Mouse (Mus musculus) adrenal gland, adult (tissue): Measurements from ENCODE around the gene Lexm.

Experiments used
- DNase-seq, 2 experiments: peaks; one replicate each; pipeline ENCODE4 v3.0.0; 2022 to 2023; ENCODE audit warnings: low spot score in 1 of 2; ENCODE audit not compliant: inconsistent age in 2 of 2

Gene Lexm

DNA sequence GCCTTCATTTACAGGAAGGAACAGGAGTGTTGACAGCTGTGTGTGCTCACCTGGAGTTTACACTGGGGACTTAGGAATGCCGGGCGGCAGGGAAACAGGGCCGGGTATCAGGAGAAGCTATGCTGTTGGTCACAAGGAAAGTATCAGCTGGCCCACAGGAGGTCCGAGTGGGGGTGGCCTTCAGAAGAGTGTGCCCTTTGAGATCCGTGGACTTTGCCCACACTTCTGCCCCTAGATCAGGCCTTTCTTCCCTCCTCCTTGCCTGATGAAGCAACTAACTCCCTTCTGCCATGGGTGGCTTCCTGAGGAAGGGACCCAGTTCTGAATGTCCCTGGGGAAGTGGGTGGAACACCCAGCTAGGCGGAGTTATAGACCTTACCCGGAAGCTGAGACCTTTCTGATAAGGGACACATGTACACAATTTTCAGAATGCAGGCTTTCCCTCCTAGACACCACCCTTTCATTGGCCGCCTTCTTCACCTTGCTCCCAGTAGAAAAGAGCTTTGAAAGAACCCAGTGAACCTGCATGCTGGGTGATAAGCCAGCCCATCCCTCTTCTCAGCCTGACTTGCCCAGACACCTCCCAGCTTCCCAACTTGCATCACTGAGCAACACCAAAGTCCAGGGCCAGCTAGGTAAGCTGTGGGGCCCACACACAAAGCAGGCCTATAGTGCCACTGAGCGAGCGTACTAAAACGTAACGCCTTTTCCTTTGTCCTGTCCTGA is 34.5 kb downstream of the Lexm start:
- no peak for DNase-seq

GRCm38 (mm10) chr4:106581865-106582204 is 35.2 kb downstream of the Lexm start:
- no peak for DNase-seq

- DNase-seq = no peak
Observed at GRCm38 (mm10) chr4:106581176-106581864, 35.7 kb downstream of the Lexm start.

GRCm38 (mm10) chr4:106577511-106577910 is 39.5 kb downstream of the Lexm start:
- DNase-seq = no peak

DNA sequence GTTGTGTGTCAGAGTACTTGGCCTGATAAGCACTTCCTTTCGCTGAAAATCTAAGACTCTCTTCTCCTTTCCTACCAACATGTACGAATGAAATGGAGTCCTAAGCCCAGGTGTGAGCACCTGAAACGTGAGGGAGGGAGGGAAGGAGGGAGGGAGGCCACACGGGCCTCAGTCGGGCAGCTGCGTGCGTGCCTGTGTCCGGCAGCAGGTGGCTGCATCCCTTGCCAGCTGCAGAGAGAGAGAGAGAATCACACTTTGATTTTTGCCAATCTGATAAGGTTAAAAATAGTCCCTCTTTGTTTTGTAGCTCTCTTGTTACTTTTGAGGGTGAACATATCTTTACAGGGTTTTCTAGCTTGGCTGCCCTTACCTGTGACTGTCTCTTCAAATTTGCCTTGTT is 42.0 kb downstream of the Lexm start:
- no peak for DNase-seq

DNA sequence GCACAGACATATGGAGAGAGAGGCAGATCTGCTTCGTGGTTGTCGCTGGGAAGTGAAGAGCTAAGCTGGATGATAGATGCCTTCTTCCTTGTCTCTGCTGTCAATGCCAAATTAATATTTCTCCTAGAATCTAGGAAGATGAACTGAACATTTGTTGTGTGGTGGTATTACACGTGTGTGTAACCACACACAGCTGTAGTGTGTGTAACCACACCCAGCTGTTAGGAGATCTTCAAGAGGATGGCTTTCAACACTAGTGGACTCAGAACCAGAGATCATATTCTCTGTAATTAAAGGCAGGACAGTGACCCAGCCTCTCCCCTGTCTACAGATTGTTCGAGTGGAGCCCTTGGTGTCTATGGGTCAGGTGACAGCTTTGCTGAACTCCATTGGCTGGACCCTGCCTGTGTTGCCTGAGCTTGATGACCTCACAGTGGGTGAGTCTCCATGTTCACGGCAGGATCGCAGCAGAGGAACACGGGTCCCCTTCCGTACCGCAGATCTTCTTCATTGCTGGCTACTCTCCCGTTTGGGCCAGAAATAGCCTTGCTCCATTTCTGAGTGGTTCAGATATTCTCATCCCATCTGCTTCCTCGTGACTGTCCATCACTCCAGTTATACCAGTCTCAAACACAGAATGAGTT is 45.8 kb downstream of the Lexm start:
- no peak for DNase-seq

GRCm38 (mm10) chr4:106569680-106570079 is 47.4 kb downstream of the Lexm start:
- DNase-seq = peak in 1 of 2 experiments; percentile 36

- DNase-seq = peak in 1 of 2 experiments; percentile 32
Observed at GRCm38 (mm10) chr4:106564161-106564560, 52.9 kb downstream of the Lexm start.

- no peak for DNase-seq
Observed at GRCm38 (mm10) chr4:106562837-106563790, 53.9 kb downstream of the Lexm start.

DNA sequence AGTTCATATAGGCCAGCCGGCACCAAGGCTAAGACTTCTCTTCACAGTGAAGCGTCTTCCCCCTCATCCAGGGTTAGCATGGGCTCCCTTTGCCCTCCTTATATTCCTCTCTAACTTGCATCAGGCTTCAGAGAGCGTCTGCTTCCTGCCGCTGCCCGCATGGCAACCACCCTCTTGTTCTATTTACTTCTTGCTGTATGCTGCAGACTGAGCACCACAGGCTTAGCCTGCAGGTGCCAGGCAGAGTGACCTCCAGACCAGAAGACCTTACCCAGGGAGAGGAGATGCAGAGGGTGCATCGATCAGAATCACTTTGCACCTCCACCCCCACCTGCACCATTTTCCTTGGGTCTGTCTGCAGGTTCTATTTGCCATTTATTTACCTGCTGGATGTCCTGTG is 55.0 kb downstream of the Lexm start:
- DNase-seq = peak in 1 of 2 experiments; percentile 43

DNA sequence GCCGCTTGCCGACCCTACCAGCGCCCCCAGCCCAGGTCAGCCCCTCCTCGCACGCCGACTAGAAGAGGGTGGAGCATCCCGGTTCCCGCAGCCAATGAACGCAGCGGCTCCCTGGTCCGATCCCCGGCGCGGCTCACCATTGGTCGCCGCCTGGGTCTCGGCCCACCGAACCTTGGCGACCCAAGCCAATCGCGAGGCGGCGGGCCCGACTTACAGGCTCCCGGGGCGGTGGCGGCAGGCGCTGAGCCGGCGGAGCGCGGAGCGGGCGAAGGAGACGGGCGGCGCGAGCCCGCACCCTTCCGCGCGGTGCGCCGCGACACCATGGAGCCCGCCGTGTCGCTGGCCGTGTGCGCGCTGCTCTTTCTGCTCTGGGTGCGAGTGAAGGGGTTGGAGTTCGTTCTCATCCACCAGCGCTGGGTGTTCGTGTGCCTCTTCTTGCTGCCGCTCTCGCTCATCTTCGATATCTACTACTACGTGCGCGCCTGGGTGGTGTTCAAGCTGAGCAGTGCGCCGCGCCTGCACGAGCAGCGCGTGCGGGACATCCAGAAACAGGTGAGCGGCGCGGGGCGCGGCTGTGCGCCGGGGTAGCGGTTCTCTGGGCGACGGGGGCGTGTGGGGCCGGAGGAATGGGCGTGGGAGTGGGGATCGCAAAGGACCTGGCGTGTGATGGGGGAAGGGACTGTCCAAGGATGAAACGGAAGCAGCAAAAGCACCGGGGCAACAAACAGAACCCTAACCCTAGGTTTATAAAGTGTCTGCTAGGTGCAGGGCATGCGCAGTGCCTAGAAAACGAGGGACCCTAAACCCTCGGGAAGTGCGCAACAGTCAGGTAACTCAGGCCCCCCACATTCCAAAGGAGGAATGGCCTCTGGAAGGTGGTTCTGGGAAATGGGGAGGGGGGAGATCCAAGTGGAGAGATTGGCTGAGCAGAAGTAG is 55.9 kb downstream of the Lexm start, which contains the start of gene Dhcr24:
TSS of gene Dhcr24 (plus strand) at position 193 of the 936 bp plus-strand sequence.
- DNase-seq = peak; percentile 95 to 97

- no peak for DNase-seq
Observed at GRCm38 (mm10) chr4:106560213-106560845, 56.7 kb downstream of the Lexm start.

- DNase-seq = peak in 1 of 2 experiments; percentile 52
Observed at GRCm38 (mm10) chr4:106559343-106560212, 57.5 kb downstream of the Lexm start.

- no peak for DNase-seq
Observed at GRCm38 (mm10) chr4:106557978-106558377, 59.1 kb downstream of the Lexm start.

DNA sequence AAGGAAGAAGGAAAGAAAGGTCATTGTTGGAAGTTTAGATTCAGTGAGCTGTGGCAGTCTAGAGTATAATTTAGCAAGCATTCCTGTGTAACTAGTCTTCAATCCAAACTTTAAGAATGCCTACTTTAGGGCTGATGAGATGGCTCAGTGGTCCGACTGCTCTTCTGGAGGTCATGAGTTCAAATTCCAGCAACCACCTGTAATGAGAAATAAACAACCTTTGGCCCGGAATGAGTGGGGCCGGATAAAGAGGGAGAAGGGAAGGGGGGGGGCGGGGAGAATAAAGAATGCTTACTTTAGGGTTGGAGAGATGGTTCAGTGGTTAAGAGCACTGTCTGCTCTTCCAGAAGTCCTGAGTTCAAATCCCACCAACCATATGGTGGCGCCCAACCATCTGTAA is 59.8 kb downstream of the Lexm start:
- no peak for DNase-seq

DNA sequence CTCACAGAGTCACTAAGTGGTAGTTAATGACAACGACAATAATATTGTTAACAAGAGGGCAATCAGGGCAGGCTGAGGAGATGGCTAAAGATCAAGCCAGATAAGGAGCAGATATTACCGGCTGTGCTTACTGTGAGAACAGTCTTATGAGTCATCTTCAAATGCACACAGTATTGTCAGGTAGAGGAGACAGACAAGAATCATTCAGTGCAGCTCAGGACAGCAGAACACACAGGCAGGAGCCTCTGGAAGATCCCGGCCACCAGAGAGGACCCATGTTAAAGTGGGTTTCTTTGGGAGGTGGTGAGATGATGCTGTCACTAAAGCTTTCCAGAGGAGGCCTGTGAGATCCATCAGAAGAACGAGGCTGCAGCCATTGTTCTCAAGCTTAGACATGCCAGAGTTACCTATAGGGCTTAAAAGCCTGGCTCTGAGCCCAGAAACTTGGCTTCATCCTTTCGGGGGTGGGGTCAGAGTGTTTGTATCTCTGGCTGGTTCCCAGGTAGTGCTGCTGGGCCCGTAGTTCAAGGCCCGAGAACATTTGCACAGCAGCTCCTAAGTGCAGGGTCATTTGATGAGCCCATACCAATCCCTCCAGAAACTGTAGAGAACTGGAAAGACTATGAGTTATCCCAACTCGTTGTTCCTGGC is 66.4 kb downstream of the Lexm start:
- DNase-seq = peak in 1 of 2 experiments; percentile 38

GRCm38 (mm10) chr4:106548113-106548512 is 68.9 kb downstream of the Lexm start:
- no peak for DNase-seq

GRCm38 (mm10) chr4:106546896-106547295 is 70.1 kb downstream of the Lexm start:
- DNase-seq = no peak
